15 mouse cellular contexts compared by ENCODE assay signal in genomic region chr17:50635961-50636585, GRCm38 (mm10).
"Had no signal": no experiment of that assay in that cellular context is flagged by ENCODE, and none has a peak within 500 bp of the region (broad histone marks: within the 10 kb centered on the region; RNA-seq: fewer than 3 reads in every experiment).

No protein-coding gene starts in this region.

- DNase-seq: kidney, postnatal 10 days; kidney, postnatal 4 days; lung, adult 2 months; retina, postnatal 1 day; right cerebral cortex, postnatal 4 days; thymus, postnatal 36 days had no signal

- H3K36me3 ChIP-seq: liver, embryonic 15.5 days; stomach, embryonic 15.5 days had no signal

- H3K9ac ChIP-seq: liver, embryonic 15.5 days; neural tube, embryonic 13.5 days; stomach, embryonic 15.5 days had no signal

- H3K4me1 ChIP-seq: limb, embryonic 10.5 days; liver, embryonic 15.5 days; midbrain, embryonic 10.5 days; neural tube, embryonic 13.5 days; stomach, embryonic 15.5 days had no signal

- H3K27ac ChIP-seq: left cerebral cortex, adult 2 months; limb, embryonic 10.5 days; liver, embryonic 15.5 days; midbrain, embryonic 10.5 days; neural tube, embryonic 13.5 days; stomach, embryonic 15.5 days had no signal

- H3K9me3 ChIP-seq: limb, embryonic 10.5 days; liver, embryonic 15.5 days; midbrain, embryonic 10.5 days; neural tube, embryonic 13.5 days; stomach, embryonic 15.5 days had no signal

- H3K4me3 ChIP-seq: left cerebral cortex, adult 2 months; limb, embryonic 10.5 days; liver, embryonic 15.5 days; midbrain, embryonic 10.5 days; neural tube, embryonic 13.5 days; stomach, embryonic 15.5 days had no signal

- H3K4me2 ChIP-seq: liver, embryonic 11.5 days; liver, embryonic 15.5 days; neural tube, embryonic 13.5 days; stomach, embryonic 15.5 days had no signal

- H3K27me3 ChIP-seq: liver, embryonic 15.5 days; neural tube, embryonic 13.5 days; stomach, embryonic 15.5 days had no signal

- ATAC-seq: lung, postnatal 0 days; midbrain, embryonic 16.5 days had no signal
